Mouse (Mus musculus): ENCODE data around the gene Nup153. TPM values are rescaled to one million over a fixed set of nuclear protein-coding genes. Genes with fewer than 3 reads are reported as not detected.

The Nup153 gene
- polyA plus RNA-seq, 1 experiment from 2014 or later = 23.6 TPM

DNA sequence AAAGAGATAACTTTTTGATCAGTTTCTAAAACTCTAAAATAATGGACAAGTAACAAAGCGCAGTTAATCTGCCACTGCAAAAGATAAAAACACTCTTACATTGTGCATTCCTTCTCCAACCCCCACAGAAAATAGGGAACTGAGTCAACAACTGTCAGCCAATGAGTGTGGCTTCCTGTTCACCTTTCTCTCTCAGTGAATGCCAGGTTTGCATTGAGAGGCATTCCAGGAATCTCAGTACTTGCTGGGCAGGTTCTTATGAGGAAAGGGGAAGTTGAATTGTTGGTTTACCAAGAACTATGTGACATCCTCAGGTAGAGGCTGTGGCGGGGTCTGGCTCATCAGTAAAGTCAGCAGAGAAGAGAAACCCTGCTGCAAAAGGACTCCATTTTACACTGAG, 31.0 kb downstream of the Nup153 start:
- Histone ChIP-seq H3K9me3 (no peaks in the 10 kb centered on the region), H3K4me3 (no peak overlapping the region), H3K4me1 (no peaks in the 10 kb centered on the region), H3K36me3 (peaks cover 40% of the 10 kb centered on the region), H3K27me3 (no peaks in the 10 kb centered on the region), H3K27ac (no peak overlapping the region), H3K4me2 (no peak overlapping the region), H3K9ac (no peak overlapping the region)
- no peak for ATAC-seq (ENCODE audit: insufficient number of reproducible peaks, insufficient read depth, low FRiP score, low TSS enrichment, low read depth)
- 77% methylated on average over 2 of the region's 2 CpGs for WGBS

GRCm38 (mm10) chr13:46695932-46696331, 31.8 kb downstream of the Nup153 start:
- Histone ChIP-seq H3K36me3 (peaks cover 35% of the 10 kb centered on the region), H3K27me3 (no peaks in the 10 kb centered on the region), H3K4me3 (no peak overlapping the region), H3K9ac (no peak overlapping the region), H3K9me3 (no peaks in the 10 kb centered on the region), H3K4me1 (no peaks in the 10 kb centered on the region), H3K4me2 (no peak overlapping the region), H3K27ac (no peak overlapping the region)
- WGBS = 87% methylated on average over 1 of the region's 1 CpGs
- ATAC-seq (ENCODE audit: insufficient number of reproducible peaks, insufficient read depth, low FRiP score, low TSS enrichment, low read depth) = no peak

GRCm38 (mm10) chr13:46695296-46695908, 32.3 kb downstream of the Nup153 start:
- H3K4me2 ChIP-seq = no peak overlapping the region
- no peak overlapping the region for H3K4me3 ChIP-seq
- peaks cover 40% of the 10 kb centered on the region for H3K36me3 ChIP-seq
- H3K9me3 ChIP-seq = no peaks in the 10 kb centered on the region
- 93% methylated on average over 1 of the region's 1 CpGs for WGBS
- H3K27ac ChIP-seq = no peak overlapping the region
- H3K4me1 ChIP-seq = no peaks in the 10 kb centered on the region
- no peak overlapping the region for H3K9ac ChIP-seq
- no peaks in the 10 kb centered on the region for H3K27me3 ChIP-seq
- ATAC-seq (ENCODE audit: insufficient number of reproducible peaks, insufficient read depth, low FRiP score, low TSS enrichment, low read depth) = no peak

- Histone ChIP-seq H3K4me2 (no peak overlapping the region), H3K27ac (no peak overlapping the region), H3K4me1 (no peaks in the 10 kb centered on the region), H3K27me3 (no peaks in the 10 kb centered on the region), H3K9me3 (no peaks in the 10 kb centered on the region), H3K9ac (no peak overlapping the region), H3K36me3 (peaks cover 52% of the 10 kb centered on the region), H3K4me3 (no peak overlapping the region)
- no peak for ATAC-seq (ENCODE audit: insufficient number of reproducible peaks, insufficient read depth, low FRiP score, low TSS enrichment, low read depth)
- WGBS = 87% methylated on average over 4 of the region's 4 CpGs
Observed at GRCm38 (mm10) chr13:46690559-46691241, 37.0 kb downstream of the Nup153 start.

- H3K36me3 ChIP-seq = peaks cover 61% of the 10 kb centered on the region
- no peak overlapping the region for H3K4me3 ChIP-seq
- no peak overlapping the region for H3K27ac ChIP-seq
- no peaks in the 10 kb centered on the region for H3K27me3 ChIP-seq
- no peak overlapping the region for H3K9ac ChIP-seq
- no peaks in the 10 kb centered on the region for H3K4me1 ChIP-seq
- 95% methylated on average over 1 of the region's 1 CpGs for WGBS
- no peak for ATAC-seq (ENCODE audit: insufficient number of reproducible peaks, insufficient read depth, low FRiP score, low TSS enrichment, low read depth)
- no peak overlapping the region for H3K4me2 ChIP-seq
- H3K9me3 ChIP-seq = no peaks in the 10 kb centered on the region
Observed at GRCm38 (mm10) chr13:46683370-46683769, 44.4 kb downstream of the Nup153 start.

GRCm38 (mm10) chr13:46682921-46683320, 44.8 kb downstream of the Nup153 start:
- H3K4me2 ChIP-seq = no peak overlapping the region
- no peak overlapping the region for H3K4me3 ChIP-seq
- H3K4me1 ChIP-seq = no peaks in the 10 kb centered on the region
- no peaks in the 10 kb centered on the region for H3K9me3 ChIP-seq
- no peak overlapping the region for H3K9ac ChIP-seq
- ATAC-seq (ENCODE audit: insufficient number of reproducible peaks, insufficient read depth, low FRiP score, low TSS enrichment, low read depth) = no peak
- H3K36me3 ChIP-seq = peaks cover 64% of the 10 kb centered on the region
- WGBS = 79% methylated on average over 2 of the region's 2 CpGs
- no peak overlapping the region for H3K27ac ChIP-seq
- no peaks in the 10 kb centered on the region for H3K27me3 ChIP-seq

GRCm38 (mm10) chr13:46677721-46678120, 50.0 kb downstream of the Nup153 start:
- H3K4me3 ChIP-seq = no peak overlapping the region
- no peaks in the 10 kb centered on the region for H3K9me3 ChIP-seq
- H3K4me2 ChIP-seq = no peak overlapping the region
- H3K27me3 ChIP-seq = no peaks in the 10 kb centered on the region
- no peaks in the 10 kb centered on the region for H3K4me1 ChIP-seq
- no peak overlapping the region for H3K9ac ChIP-seq
- no peak for ATAC-seq (ENCODE audit: insufficient number of reproducible peaks, insufficient read depth, low FRiP score, low TSS enrichment, low read depth)
- no peak overlapping the region for H3K27ac ChIP-seq
- 89% methylated on average over 4 of the region's 4 CpGs for WGBS
- H3K36me3 ChIP-seq = peaks cover 62% of the 10 kb centered on the region

DNA sequence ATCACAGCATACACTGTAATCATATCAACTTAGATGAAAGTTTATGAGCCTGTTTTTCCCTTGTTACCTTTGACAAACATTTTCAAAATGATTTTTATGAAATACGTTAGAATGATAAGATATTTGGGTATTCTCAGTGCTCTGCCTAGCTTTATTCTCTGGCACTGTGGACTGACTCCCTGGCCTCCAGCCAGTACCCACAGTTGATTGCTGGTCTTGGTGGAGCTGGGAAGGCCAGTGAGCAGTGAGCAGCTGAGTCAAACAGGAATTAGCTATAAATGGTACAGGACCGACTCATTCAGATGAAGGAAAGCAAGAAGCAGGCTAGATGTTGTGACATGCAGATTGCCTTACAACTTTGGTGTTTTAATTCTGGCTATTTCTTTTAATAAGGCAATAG, 53.1 kb downstream of the Nup153 start:
- Histone ChIP-seq H3K27ac (no peak overlapping the region), H3K36me3 (peaks cover 55% of the 10 kb centered on the region), H3K4me1 (peaks cover 8% of the 10 kb centered on the region), H3K9me3 (no peaks in the 10 kb centered on the region), H3K9ac (no peak overlapping the region), H3K27me3 (no peaks in the 10 kb centered on the region), H3K4me2 (no peak overlapping the region), H3K4me3 (no peak overlapping the region)
- 85% methylated on average over 2 of the region's 2 CpGs for WGBS
- ATAC-seq (ENCODE audit: insufficient number of reproducible peaks, insufficient read depth, low FRiP score, low TSS enrichment, low read depth) = no peak

GRCm38 (mm10) chr13:46670514-46670913, 57.2 kb downstream of the Nup153 start:
- ATAC-seq (ENCODE audit: insufficient number of reproducible peaks, insufficient read depth, low FRiP score, low TSS enrichment, low read depth) = no peak
- Histone ChIP-seq H3K9me3 (no peaks in the 10 kb centered on the region), H3K27ac (no peak overlapping the region), H3K36me3 (peaks cover 35% of the 10 kb centered on the region), H3K9ac (peak overlapping the region; percentile 90), H3K4me3 (peak overlapping the region; percentile 93), H3K27me3 (no peaks in the 10 kb centered on the region), H3K4me2 (peak overlapping the region; percentile 85), H3K4me1 (peaks cover 8% of the 10 kb centered on the region)
- WGBS = 72% methylated on average over 9 of the region's 9 CpGs

DNA sequence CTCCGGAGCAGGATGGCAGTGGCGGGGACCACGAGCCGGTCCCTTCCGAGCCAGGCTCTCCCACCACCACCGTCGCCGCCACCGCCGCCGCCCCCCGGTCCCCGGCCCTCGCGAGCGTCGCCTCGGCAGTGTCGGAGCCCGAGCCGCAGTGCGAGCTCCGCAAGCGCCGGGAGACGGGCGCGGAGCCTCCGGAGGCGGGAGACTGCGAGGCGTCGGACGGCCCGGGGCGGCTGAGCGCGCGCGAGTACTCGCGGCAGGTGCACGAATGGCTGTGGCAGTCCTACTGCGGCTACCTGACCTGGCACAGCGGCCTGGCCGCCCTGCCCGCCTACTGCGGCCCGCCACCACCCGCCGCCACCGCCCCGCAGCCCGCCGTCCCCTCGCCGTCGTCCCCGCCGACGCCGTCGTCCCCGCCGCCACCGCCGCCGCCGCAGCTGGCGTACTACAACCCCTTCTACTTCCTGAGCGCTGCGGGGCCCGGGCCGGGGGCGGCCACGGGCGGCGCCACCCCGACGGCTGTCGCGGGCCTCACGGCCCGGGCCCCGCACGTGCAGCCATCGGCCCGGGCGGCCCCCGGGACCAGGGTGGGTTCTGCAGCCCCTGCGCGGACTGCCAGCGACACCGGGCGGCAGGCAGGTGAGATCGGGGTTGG, 58.0 kb downstream of the Nup153 start:
- Histone ChIP-seq H3K4me2 (peak overlapping the region; percentile 85), H3K27ac (peak overlapping the region; percentile 62; the same call in 1 of the 2 replicates), H3K27me3 (no peaks in the 10 kb centered on the region; the same call in 1 of the 2 replicates), H3K4me1 (peaks cover 8% of the 10 kb centered on the region), H3K9me3 (no peaks in the 10 kb centered on the region), H3K4me3 (peak overlapping the region; percentile 93), H3K36me3 (peaks cover 28% of the 10 kb centered on the region), H3K9ac (peak overlapping the region; percentile 90)
- WGBS = under 1% methylated on average over 77 of the region's 96 CpGs
- ATAC-seq (ENCODE audit: insufficient number of reproducible peaks, insufficient read depth, low FRiP score, low TSS enrichment, low read depth) = peak; percentile 63

DNA sequence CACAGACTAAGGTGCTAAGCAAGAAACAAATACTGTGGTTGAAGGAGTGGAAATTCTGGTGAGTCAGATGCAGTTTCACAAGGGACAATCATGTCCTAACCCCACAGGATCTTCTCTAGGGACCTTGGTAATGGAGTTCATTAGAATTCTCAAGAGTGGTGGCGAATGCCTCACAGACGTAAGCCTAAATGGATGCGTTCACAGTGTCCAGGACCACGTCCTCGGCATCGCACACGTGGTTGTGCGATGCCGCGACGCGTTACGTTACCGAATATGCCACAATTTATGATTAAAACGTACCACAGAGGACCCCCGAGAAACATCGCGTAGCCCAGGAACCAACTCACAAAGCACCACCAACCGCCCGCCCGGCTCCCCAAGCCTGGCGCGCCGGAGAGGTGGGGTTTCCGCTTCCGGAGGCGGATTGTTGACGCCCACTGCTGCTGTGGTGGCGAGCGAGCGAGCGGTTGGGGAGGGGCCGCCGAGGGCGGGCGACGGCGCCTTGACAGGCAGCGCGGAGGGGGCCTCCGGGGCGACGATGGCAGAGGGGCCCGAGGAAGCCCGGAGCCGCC, 58.6 kb downstream of the Nup153 start, which contains the start of gene Fam8a1:
Gene Fam8a1 (plus strand): TSS at position 475 of the 572 bp plus-strand sequence.
- no peaks in the 10 kb centered on the region; the same call in 1 of the 2 replicates for H3K27me3 ChIP-seq
- WGBS = under 1% methylated on average over 46 of the region's 46 CpGs
- H3K4me2 ChIP-seq = peak within 1 kb of the TSS; percentile 85
- peak within 1 kb of the TSS; percentile 90 for H3K9ac ChIP-seq
- no peaks in the 10 kb centered on the region for H3K9me3 ChIP-seq
- ATAC-seq (ENCODE audit: insufficient number of reproducible peaks, insufficient read depth, low FRiP score, low TSS enrichment, low read depth) = peak; percentile 88
- H3K36me3 ChIP-seq = peaks cover 24% of the 10 kb centered on the region
- peak within 1 kb of the TSS; percentile 93 for H3K4me3 ChIP-seq
- peaks cover 8% of the 10 kb centered on the region for H3K4me1 ChIP-seq
- peak within 1 kb of the TSS; percentile 62; the same call in 1 of the 2 replicates for H3K27ac ChIP-seq

Data from embryonic facial prominence, embryonic 13.5 days (tissue).